Mouse (Mus musculus) hindbrain, embryonic 16.5 days (tissue): ENCODE results near the gene 6030458C11Rik. TPM values are rescaled to one million over a fixed set of nuclear protein-coding genes. Genes with fewer than 3 reads are reported as not detected.
A peak's percentile ranks its signal among the peaks of the same experiment; 100 is the strongest.

Source experiments
- ATAC-seq: fragments of 200-750 bp; cut with Nextera tagmentation; 2 replicates; pipeline ENCODE4 v1.8.0; 2017; ENCODE audit warnings: moderate TSS enrichment, moderate library complexity
- H3K27ac ChIP-seq: fragments of 300-500 bp; sonication (generic); 2 replicates; pipeline ENCODE4 v1.5.1; 2014; ENCODE audit warnings: low read depth, mild to moderate bottlenecking, control low read depth, low read length, moderate library complexity
- H3K27me3 ChIP-seq: fragments of 300-500 bp; sonication (generic); replicated peaks from 2 replicates; pipeline ENCODE4 v1.6.1; 2014; ENCODE audit warnings: low read length; ENCODE audit not compliant: control insufficient read depth, insufficient read depth
- H3K36me3 ChIP-seq: fragments of 300-500 bp; sonication (generic); 2 replicates; pipeline ENCODE4 v1.6.1; 2014; ENCODE audit warnings: mild to moderate bottlenecking, low read length, moderate library complexity, mixed read lengths; ENCODE audit not compliant: control insufficient read depth, insufficient read depth
- H3K4me1 ChIP-seq: fragments of 300-500 bp; sonication (generic); 2 replicates; pipeline ENCODE4 v1.6.1; 2014; ENCODE audit warnings: low read depth, low read length; ENCODE audit not compliant: control insufficient read depth, insufficient read depth
- H3K4me2 ChIP-seq: fragments of 300-500 bp; sonication (generic); 2 replicates; pipeline ENCODE4 v1.6.1; 2014; ENCODE audit warnings: mild to moderate bottlenecking, low read length, control low read depth, moderate library complexity
- H3K4me3 ChIP-seq: fragments of 300-500 bp; sonication (generic); 2 replicates; pipeline ENCODE4 v1.5.1; 2014; ENCODE audit warnings: mild to moderate bottlenecking, low read length, control low read depth, moderate library complexity
- H3K9ac ChIP-seq: fragments of 300-500 bp; sonication (generic); 2 replicates; pipeline ENCODE4 v1.6.1; 2014; ENCODE audit warnings: low read depth, mild to moderate bottlenecking, control low read depth, low read length, moderate library complexity
- H3K9me3 ChIP-seq: fragments of 300-500 bp; sonication (generic); 2 replicates; pipeline ENCODE4 v1.6.1; 2014; ENCODE audit warnings: mild to moderate bottlenecking, low read length, moderate library complexity; ENCODE audit not compliant: control insufficient read depth
- WGBS: fragments of 180-500 bp; shearing (Covaris S2); extraction: QIAGEN DNeasy Blood & Tissue Kit; methylation state at CpG from one replicate; pipeline ENCODE4 v1.1.7; 2014; 5-methylcytosine and 5-hydroxymethylcytosine counted together
- polyA plus RNA-seq: library from polyadenylated mRNA; unstranded; fragments of >200 nt; fragmentation: Nextera tagmentation; extraction: Ambion mirVana; gene quantifications from 2 replicates; pipeline ENCODE4 v1.2.1, GENCODE M21; 2015

The 6030458C11Rik gene
- polyA plus RNA-seq, 1 experiment from 2014 or later: 28.8 TPM

DNA sequence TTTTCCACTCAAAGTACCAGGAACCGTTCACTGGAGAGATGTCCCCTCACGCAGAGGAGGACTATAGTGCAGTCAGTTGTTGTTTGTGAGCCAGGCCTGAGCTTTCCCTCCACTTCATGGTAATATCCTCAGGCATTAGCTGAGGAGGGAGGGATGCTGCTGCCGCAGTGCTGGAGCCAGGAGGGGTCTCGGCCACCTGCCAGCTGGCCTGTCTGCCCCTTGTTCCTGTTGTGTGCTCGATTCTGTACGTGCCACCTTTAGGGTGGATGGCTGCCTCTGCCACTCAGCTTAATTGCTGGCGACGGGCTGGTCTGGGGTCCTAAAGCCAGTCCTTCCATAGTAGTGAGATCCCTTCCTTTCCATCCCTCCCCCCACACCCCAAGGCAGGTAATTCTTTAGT, 29.0 kb upstream of the 6030458C11Rik start:
- Histone ChIP-seq H3K9ac (no peak overlapping the region), H3K4me3 (no peak overlapping the region), H3K4me2 (no peak overlapping the region), H3K36me3 (peaks cover 28% of the 10 kb centered on the region), H3K4me1 (no peaks in the 10 kb centered on the region), H3K27ac (no peak overlapping the region), H3K27me3 (no peaks in the 10 kb centered on the region), H3K9me3 (no peaks in the 10 kb centered on the region)
- WGBS: 93% methylated on average over 8 of the region's 8 CpGs
- ATAC-seq: no peak

DNA sequence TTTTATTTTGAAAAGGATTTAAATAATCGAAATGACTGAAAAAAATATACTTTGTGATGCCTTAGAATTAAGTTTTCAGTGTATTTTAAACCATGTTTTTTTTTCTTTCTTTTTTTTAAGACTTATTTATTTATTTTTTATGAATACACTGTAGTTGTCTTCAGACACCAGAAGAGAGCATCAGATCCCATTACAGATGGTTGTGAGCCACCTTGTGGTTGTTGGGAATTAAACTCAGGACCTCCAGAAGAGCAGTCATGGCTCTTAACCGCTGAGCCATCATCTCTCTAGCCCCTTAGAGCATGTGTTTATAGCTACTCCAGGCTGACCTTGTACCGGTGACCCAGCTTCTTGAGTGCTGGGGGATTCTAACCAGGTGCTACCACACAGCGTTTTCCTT, 24.9 kb upstream of the 6030458C11Rik start:
- ATAC-seq: no peak
- WGBS: 93% methylated on average over 4 of the region's 4 CpGs
- no peaks in the 10 kb centered on the region for H3K4me1 ChIP-seq

DNA sequence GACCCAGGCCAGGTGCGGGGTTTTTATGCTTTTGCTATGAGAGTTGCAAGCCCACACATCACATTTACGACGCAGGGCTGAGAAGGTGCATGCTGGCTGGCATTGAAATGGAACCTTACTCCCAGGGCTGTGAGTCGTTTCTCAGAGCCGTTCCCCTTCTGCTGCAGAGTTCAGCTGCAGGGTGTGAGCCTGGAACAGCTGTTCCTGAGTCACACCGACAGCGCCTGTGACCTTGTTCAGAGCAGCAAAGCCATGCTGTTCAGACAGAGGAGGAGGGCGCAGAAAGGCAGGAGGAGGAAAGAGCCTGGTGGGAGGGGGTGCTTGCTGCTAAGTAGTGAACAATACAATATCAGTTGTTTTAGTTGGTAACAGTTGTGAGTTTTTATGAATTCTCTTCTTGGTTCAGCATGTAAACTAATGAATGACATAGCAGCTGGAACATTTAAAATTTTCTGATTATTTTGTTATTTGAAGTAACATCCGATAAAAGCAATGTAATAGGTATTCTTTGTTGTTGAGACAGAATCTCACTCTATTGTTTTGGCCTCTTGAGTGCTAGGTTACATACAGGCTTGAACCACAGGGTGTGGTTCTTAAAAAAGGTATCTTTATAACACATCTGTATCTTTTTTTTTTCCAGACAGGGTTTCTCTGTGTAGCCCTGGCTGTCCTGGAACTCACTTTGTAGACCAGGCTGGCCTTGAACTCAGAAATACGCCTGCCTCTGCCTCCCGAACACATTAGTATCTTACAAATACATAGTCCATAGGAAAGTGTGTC, 23.9 kb upstream of the 6030458C11Rik start:
- Histone ChIP-seq H3K4me2 (no peak overlapping the region), H3K9me3 (no peaks in the 10 kb centered on the region), H3K4me1 (no peaks in the 10 kb centered on the region), H3K36me3 (peaks cover 38% of the 10 kb centered on the region), H3K27ac (no peak overlapping the region), H3K9ac (no peak overlapping the region), H3K27me3 (no peaks in the 10 kb centered on the region), H3K4me3 (no peak overlapping the region)
- 87% methylated on average over 11 of the region's 11 CpGs for WGBS
- no peak for ATAC-seq

More for the DNA sequence above, 24.9 kb upstream of the 6030458C11Rik start:
- H3K27me3 ChIP-seq: no peaks in the 10 kb centered on the region
- H3K9me3 ChIP-seq: no peaks in the 10 kb centered on the region
- no peak overlapping the region for H3K9ac ChIP-seq
- no peak overlapping the region for H3K27ac ChIP-seq
- H3K4me3 ChIP-seq: no peak overlapping the region
- no peak overlapping the region for H3K4me2 ChIP-seq
- H3K36me3 ChIP-seq: peaks cover 37% of the 10 kb centered on the region

DNA sequence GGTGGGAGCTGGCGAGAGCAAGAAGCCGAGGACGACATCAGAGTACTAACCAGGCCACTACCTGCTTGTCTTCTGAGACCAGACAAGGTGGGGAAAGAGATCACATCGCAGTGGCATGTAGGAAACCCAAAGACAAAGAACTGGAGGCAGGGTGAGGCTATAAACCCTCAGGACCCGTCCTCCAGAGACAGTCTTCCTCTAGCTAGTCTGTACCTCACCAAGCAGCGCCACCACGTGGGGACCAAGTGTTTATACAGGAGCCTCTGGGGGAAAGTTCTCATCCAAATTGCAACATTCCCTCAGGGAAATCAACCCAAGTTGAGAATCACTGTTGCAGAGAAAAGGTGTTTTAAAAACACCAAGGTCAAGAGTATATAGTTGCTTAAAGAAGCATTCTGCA, 18.4 kb upstream of the 6030458C11Rik start:
- WGBS: 76% methylated on average over 7 of the region's 7 CpGs
- no peak for ATAC-seq
- no peaks in the 10 kb centered on the region for H3K4me1 ChIP-seq
- no peak overlapping the region for H3K4me3 ChIP-seq
- H3K9ac ChIP-seq: no peak overlapping the region
- no peaks in the 10 kb centered on the region for H3K27me3 ChIP-seq
- H3K9me3 ChIP-seq: no peaks in the 10 kb centered on the region
- peaks cover 44% of the 10 kb centered on the region for H3K36me3 ChIP-seq
- no peak overlapping the region for H3K4me2 ChIP-seq
- H3K27ac ChIP-seq: no peak overlapping the region

DNA sequence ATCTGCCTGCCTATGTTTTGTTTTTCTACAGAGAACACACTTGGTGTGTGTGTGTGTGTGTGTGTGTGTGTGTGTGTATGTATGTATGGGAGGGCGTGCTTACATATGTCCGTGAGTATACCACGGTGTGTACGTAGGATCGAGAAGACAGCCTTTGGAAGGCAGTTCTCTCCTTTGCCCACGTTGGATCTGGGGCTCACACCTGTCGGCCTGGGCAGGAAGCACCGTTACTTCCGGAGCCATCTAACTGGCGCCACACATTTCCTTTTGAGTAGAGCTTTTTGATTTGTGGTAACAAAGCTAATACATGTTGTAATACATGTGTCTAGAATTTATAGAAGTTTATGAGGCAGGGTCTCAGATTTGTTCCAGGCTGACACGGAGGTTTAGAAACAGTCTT, 16.3 kb upstream of the 6030458C11Rik start:
- Histone ChIP-seq H3K4me3 (no peak overlapping the region), H3K4me2 (no peak overlapping the region), H3K27ac (no peak overlapping the region), H3K9ac (no peak overlapping the region), H3K4me1 (no peaks in the 10 kb centered on the region), H3K27me3 (no peaks in the 10 kb centered on the region), H3K9me3 (no peaks in the 10 kb centered on the region), H3K36me3 (peaks cover 47% of the 10 kb centered on the region)
- 98% methylated on average over 11 of the region's 11 CpGs for WGBS
- ATAC-seq: no peak

DNA sequence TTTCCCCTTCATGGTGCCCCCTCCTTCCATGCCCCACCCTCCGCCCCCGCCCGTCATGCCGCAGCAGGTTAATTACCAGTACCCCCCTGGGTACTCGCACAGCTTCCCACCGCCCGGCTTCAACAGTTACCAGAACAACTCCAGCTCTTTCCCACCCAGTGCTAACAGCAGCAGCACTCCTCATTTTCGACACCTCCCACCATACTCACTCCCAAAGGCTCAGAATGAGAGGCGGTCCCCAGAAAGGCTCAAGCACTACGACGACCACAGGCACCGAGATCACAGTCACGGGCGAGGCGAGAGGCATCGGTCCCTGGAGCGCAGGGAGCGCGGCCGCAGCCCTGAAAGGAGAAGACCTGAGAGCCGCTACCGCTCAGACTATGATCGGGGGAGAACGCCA, 9.8 kb upstream of the 6030458C11Rik start:
- H3K36me3 ChIP-seq: peaks cover 46% of the 10 kb centered on the region
- no peaks in the 10 kb centered on the region for H3K27me3 ChIP-seq
- no peak overlapping the region for H3K9ac ChIP-seq
- no peak overlapping the region for H3K4me2 ChIP-seq
- ATAC-seq: peak; percentile 61
- no peak overlapping the region for H3K27ac ChIP-seq
- H3K4me1 ChIP-seq: no peaks in the 10 kb centered on the region
- WGBS: 95% methylated on average over 24 of the region's 24 CpGs
- H3K9me3 ChIP-seq: no peaks in the 10 kb centered on the region
- no peak overlapping the region for H3K4me3 ChIP-seq

DNA sequence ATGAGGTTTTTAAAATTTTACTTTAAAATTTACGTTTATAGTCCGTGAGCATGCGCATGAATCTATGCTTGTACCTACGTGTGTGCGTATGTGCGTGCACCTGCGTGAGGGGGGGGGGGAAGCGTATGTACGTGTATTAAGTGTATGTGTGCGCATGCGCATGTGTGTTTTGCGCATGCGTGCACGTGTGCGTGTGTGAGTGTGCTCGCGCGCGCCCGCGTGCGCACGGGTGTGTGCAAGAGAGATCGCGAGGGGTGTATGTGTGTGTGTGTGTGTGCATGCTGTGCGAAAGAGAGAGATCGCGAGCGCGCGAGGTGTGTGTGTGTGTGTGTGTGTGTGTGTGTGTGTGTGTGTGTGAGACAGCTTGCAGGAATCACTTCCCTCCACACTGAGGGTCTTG, 8.9 kb upstream of the 6030458C11Rik start:
- H3K36me3 ChIP-seq: peaks cover 48% of the 10 kb centered on the region
- no peak overlapping the region for H3K4me3 ChIP-seq
- no peaks in the 10 kb centered on the region for H3K27me3 ChIP-seq
- ATAC-seq: peak; percentile 30; the same call in 1 of the 2 replicates
- no peaks in the 10 kb centered on the region for H3K4me1 ChIP-seq
- no peak overlapping the region for H3K9ac ChIP-seq
- WGBS: 97% methylated on average over 31 of the region's 31 CpGs
- H3K4me2 ChIP-seq: no peak overlapping the region
- no peak overlapping the region for H3K27ac ChIP-seq
- H3K9me3 ChIP-seq: no peaks in the 10 kb centered on the region

DNA sequence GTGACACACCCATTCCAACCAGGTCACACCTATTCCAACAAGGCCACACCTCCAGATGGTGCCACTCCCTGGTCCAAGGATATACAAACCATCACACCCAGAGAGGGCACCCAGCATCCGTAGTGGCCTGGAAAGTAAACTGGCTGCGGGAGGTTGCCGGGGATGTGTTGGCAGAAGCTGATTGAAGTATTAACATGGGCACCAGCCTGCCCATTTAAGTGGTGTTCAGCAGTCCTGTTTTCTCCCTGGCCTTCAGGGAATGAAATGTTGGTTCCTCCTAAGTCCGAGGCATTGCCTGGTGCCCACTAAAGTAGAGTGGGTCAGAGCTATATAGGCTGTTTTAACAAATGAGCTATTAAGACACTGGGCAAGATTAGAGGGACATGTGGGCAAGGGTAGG, 8.2 kb upstream of the 6030458C11Rik start:
- 91% methylated on average over 4 of the region's 4 CpGs for WGBS
- H3K4me3 ChIP-seq: no peak overlapping the region
- H3K4me1 ChIP-seq: no peaks in the 10 kb centered on the region
- H3K9ac ChIP-seq: no peak overlapping the region
- H3K4me2 ChIP-seq: no peak overlapping the region
- H3K27me3 ChIP-seq: no peaks in the 10 kb centered on the region
- no peak for ATAC-seq
- no peak overlapping the region for H3K27ac ChIP-seq
- no peaks in the 10 kb centered on the region for H3K9me3 ChIP-seq
- peaks cover 45% of the 10 kb centered on the region for H3K36me3 ChIP-seq

DNA sequence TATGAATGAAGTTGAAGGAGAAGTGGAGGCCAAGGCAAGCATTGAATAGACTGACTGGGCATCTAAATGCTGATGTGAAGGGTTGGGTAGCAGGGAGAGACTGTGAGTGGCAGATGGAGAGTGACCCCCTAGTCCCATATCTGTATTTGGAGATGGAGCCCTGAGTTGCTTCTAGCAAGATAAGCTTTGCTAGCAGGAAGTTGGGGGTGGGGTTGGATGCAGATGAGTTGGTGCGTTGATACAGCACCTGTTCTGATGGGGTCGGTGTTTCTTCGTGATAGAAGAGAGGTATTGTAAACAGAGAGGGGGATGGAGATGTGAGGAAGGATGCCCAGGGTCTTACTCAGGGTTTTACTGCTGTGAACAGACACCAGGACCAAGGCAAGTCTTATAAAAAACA, 5.4 kb upstream of the 6030458C11Rik start:
- WGBS: 94% methylated on average over 3 of the region's 3 CpGs
- Histone ChIP-seq H3K9me3 (no peaks in the 10 kb centered on the region), H3K27ac (no peak overlapping the region), H3K9ac (no peak overlapping the region), H3K36me3 (peaks cover 35% of the 10 kb centered on the region), H3K4me1 (peaks cover 11% of the 10 kb centered on the region), H3K4me3 (no peak overlapping the region), H3K4me2 (no peak overlapping the region), H3K27me3 (no peaks in the 10 kb centered on the region)
- ATAC-seq: no peak
